Mouse (Mus musculus): ENCODE data around the gene Slc6a19. TPM values are rescaled to one million over a fixed set of nuclear protein-coding genes. Genes with fewer than 3 reads are reported as not detected.
"Not testable (repeated sequence)": the region's sequence is repeated elsewhere in the genome, so short reads cannot be mapped to it uniquely, and the experiment has no call there.

Gene Slc6a19
- total RNA-seq (2014; rRNA removed) (0.05 and 0.14 TPM in 2 replicates), polyA plus RNA-seq (2015; fragmentation: Nextera tagmentation; extraction: Ambion mirVana) (0.34 and 0.51 TPM in 2 replicates)

DNA sequence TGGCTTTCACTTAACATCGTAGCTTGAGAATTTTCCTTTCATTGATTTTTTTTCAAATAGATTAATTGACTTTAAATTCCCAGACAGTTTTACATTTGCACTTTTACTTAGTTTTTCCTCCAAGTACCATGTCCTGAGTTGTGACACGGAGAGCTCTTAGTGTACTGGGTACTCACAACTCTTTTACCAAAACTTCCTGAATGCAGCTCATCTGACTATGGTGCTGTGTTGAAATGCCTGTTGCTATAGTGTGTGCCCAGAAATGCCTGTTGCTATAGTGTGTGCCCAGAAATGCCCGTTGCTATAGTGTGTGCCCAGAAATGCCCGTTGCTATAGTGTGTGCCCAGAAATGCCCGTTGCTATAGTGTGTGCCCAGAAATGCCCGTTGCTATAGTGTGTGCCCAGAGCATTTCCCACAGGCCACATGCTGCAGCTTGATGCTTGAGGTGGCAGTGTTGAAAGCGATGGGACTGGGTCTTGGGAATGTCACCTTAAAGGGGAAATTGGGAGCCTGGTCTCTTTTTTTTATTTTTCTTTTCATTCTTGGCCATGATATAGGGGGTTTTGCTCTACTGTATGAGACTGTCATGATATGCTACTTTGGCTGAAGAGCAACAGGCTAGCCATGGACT, at the start of gene Slc6a19:
Gene Slc6a19, minus strand, starts transcription at position 172 of the 632 bp plus-strand sequence.
- no peak within 1 kb of the TSS for H3K9ac ChIP-seq (replicated peaks; ENCODE audit: low read length)
- TF ChIP-seq CTCF (IDR thresholded peaks at IDR 0.05; ENCODE audit: low read depth), result no peak
- 39% methylated on average over 7 of the region's 7 CpGs for WGBS
- no peak within 1 kb of the TSS for H3K4me2 ChIP-seq (ENCODE audit: low read depth, low read length)
- no peak; the same call in 1 of the 2 replicates for ATAC-seq
- no peaks in the 10 kb centered on the region for H3K36me3 ChIP-seq (ENCODE audit: insufficient read depth, low read length)
- no peaks in the 10 kb centered on the region for H3K27me3 ChIP-seq (ENCODE audit: insufficient read depth, low read length)
- H3K4me1 ChIP-seq (ENCODE audit: insufficient read depth, low read length), result no peaks in the 10 kb centered on the region
- H3K9me3 ChIP-seq (ENCODE audit: low read length), result no peaks in the 10 kb centered on the region
- no peak within 1 kb of the TSS for H3K27ac ChIP-seq
- H3K4me3 ChIP-seq (ENCODE audit: low read length), result no peak within 1 kb of the TSS
- peak; percentile 20 for DNase-seq (ENCODE audit: low spot score)

DNA sequence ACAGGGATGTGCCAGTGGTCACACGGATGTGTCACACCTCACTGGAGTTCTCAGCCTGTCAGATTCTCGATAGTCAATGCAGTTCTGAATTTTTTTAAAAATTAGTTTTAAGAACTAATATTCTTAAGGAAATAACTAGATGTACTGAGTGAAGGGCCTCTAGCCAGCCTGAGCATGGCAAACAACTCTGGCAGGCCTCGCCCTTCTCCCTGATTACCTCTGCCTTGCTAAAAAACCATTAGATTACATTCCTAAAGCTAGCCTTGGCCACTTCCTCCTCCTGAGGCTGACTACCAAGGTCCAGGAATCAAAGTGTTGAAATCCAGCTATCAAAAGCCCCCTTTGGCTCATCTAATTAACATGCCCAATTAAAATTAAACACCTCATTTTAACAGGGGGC, 46.6 kb upstream of the Slc6a19 start:
- Histone ChIP-seq H3K27me3 (ENCODE audit: insufficient read depth, low read length) (no peaks in the 10 kb centered on the region), H3K9me3 (ENCODE audit: low read length) (no peaks in the 10 kb centered on the region), H3K9ac (replicated peaks; ENCODE audit: low read length) (no peak overlapping the region), H3K27ac (no peak overlapping the region), H3K36me3 (ENCODE audit: insufficient read depth, low read length) (no peaks in the 10 kb centered on the region), H3K4me1 (ENCODE audit: insufficient read depth, low read length) (no peaks in the 10 kb centered on the region), H3K4me3 (ENCODE audit: low read length) (no peak overlapping the region), H3K4me2 (ENCODE audit: low read depth, low read length) (no peak overlapping the region)
- 95% methylated on average over 3 of the region's 3 CpGs for WGBS
- no peak for TF ChIP-seq CTCF (IDR thresholded peaks at IDR 0.05; ENCODE audit: low read depth)
- ATAC-seq (no peak), DNase-seq (ENCODE audit: low spot score) (no peak)

DNA sequence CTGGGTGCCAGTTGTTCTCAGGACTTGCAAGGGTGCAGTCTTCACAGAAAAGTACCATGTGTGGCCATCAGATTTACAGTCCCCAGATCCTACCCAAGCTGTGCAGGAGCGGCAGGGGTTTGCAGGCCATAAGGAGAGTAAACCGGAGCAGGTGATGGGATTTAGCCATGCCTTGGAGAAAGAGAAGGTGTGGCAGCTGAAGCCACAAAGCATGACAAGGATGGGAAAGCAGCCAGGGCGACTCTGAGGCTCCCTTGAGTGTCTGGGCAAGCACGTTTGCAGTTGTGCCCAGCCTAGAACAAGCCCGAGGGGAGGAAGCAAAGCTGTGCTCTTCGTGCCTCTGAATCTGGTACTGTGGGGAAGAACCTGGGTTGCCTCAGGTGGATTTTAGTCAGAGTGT, 45.8 kb upstream of the Slc6a19 start:
- Histone ChIP-seq H3K27ac (no peak overlapping the region), H3K36me3 (ENCODE audit: insufficient read depth, low read length) (no peaks in the 10 kb centered on the region), H3K4me3 (ENCODE audit: low read length) (no peak overlapping the region), H3K4me2 (ENCODE audit: low read depth, low read length) (no peak overlapping the region), H3K4me1 (ENCODE audit: insufficient read depth, low read length) (no peaks in the 10 kb centered on the region), H3K9ac (replicated peaks; ENCODE audit: low read length) (no peak overlapping the region), H3K27me3 (ENCODE audit: insufficient read depth, low read length) (no peaks in the 10 kb centered on the region), H3K9me3 (ENCODE audit: low read length) (no peaks in the 10 kb centered on the region)
- no peak for TF ChIP-seq CTCF (IDR thresholded peaks at IDR 0.05; ENCODE audit: low read depth)
- DNase-seq (ENCODE audit: low spot score) (peak; percentile 60), ATAC-seq (peak; percentile 41; the same call in 1 of the 2 replicates)
- 54% methylated on average over 6 of the region's 6 CpGs for WGBS

DNA sequence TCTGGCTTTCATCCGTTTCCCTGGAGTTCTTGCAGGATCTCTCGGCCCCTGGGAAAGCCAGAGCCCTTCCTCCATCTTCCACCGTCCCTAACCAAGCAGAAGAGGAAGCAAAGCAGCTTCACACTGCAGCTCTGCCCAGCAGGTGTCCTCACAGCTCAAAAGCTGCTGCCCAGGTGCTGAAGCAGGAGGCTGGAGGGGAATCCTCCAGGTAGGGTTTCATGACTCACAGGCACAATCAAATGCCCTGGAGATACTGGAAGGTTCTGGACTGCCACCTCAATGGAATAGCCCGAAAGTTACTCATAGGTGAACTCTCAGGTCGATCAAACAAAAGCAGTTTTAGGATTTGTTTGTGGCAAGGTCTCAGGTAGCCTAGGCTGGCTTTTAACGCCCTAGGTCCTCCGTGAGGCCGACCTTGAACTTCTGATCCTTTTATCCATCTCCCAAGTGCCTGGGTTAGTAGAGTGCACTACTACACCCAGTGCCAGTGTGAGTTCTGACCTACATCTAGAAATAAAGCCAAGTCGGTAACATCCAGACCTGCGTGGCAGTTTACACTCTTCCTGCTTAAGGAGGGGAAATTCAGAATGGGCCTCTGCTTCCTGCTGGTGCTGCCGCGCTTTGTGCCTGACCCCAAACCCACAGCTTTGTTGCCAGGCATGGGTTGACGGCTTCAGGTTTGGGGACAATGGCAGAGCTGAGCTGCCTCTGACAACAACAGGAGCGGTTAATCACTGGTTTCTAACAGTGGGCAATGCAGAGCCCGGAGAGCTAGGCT, 44.2 kb upstream of the Slc6a19 start:
- Histone ChIP-seq H3K9me3 (ENCODE audit: low read length) (no peaks in the 10 kb centered on the region), H3K27ac (peak overlapping the region; percentile 34; the same call in 1 of the 2 replicates), H3K36me3 (ENCODE audit: insufficient read depth, low read length) (no peaks in the 10 kb centered on the region), H3K27me3 (ENCODE audit: insufficient read depth, low read length) (no peaks in the 10 kb centered on the region), H3K9ac (replicated peaks; ENCODE audit: low read length) (no peak overlapping the region), H3K4me3 (ENCODE audit: low read length) (no peak overlapping the region), H3K4me2 (ENCODE audit: low read depth, low read length) (no peak overlapping the region), H3K4me1 (ENCODE audit: insufficient read depth, low read length) (no peaks in the 10 kb centered on the region)
- WGBS, result 34% methylated on average over 15 of the region's 15 CpGs
- TF ChIP-seq CTCF (IDR thresholded peaks at IDR 0.05; ENCODE audit: low read depth), result peak; percentile 49
- ATAC-seq (0 out of 2 replicates have a peak, but pooled peaks have one; percentile 8), DNase-seq (ENCODE audit: low spot score) (peak; percentile 57)

DNA sequence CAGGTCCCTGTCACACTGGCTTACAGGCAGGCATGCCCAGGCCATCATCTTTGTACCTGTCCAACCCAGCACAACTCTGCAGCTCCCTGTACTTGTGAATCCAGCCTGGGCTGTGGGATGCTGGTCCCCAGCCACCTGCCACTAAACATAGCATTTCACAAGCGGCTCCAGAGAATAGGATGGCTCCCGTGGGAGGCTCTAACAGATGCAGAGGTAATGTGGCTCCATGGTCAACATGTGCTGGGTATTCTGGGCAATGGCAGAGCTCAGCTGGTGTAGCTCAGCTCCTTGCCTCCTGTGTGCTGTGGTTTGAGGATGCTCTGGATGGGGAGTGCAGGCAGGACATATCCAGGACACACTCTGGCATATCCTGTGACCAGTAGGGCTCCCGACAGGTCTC, 39.0 kb upstream of the Slc6a19 start:
- ATAC-seq (no peak), DNase-seq (ENCODE audit: low spot score) (no peak)
- H3K9me3 ChIP-seq (ENCODE audit: low read length), result no peaks in the 10 kb centered on the region
- no peak overlapping the region for H3K4me3 ChIP-seq (ENCODE audit: low read length)
- H3K36me3 ChIP-seq (ENCODE audit: insufficient read depth, low read length), result no peaks in the 10 kb centered on the region
- H3K27ac ChIP-seq, result no peak overlapping the region
- no peak for TF ChIP-seq CTCF (IDR thresholded peaks at IDR 0.05; ENCODE audit: low read depth)
- no peak overlapping the region for H3K9ac ChIP-seq (replicated peaks; ENCODE audit: low read length)
- no peaks in the 10 kb centered on the region for H3K27me3 ChIP-seq (ENCODE audit: insufficient read depth, low read length)
- no peaks in the 10 kb centered on the region for H3K4me1 ChIP-seq (ENCODE audit: insufficient read depth, low read length)
- no peak overlapping the region for H3K4me2 ChIP-seq (ENCODE audit: low read depth, low read length)
- 77% methylated on average over 3 of the region's 3 CpGs for WGBS

DNA sequence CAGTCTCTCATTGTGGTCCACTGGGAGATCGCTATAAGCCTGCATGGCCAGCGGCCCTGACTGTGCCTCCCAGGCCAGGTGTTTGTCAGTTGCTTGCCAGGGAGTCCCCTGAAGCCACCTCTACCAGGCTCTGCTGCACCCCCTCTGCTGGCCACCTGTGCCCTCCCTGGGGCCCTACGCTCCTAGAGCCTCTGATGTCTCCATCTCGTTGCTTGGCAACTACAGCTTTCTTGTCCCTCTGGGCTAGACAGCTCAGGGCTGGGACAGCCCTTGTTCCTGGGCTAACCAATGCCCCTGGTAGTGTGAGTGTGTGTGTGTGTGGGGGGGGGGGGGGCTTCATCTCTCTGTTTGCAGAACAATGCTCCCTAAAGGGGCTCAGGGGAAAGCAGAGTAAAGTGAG, 38.3 kb upstream of the Slc6a19 start:
- Histone ChIP-seq H3K27ac (no peak overlapping the region), H3K4me3 (ENCODE audit: low read length) (no peak overlapping the region), H3K4me2 (ENCODE audit: low read depth, low read length) (no peak overlapping the region), H3K4me1 (ENCODE audit: insufficient read depth, low read length) (no peaks in the 10 kb centered on the region), H3K36me3 (ENCODE audit: insufficient read depth, low read length) (no peaks in the 10 kb centered on the region), H3K27me3 (ENCODE audit: insufficient read depth, low read length) (no peaks in the 10 kb centered on the region), H3K9me3 (ENCODE audit: low read length) (no peaks in the 10 kb centered on the region), H3K9ac (replicated peaks; ENCODE audit: low read length) (no peak overlapping the region)
- TF ChIP-seq CTCF (IDR thresholded peaks at IDR 0.05; ENCODE audit: low read depth), result no peak
- DNase-seq (ENCODE audit: low spot score) (peak; percentile 23), ATAC-seq (peak; percentile 76)
- WGBS, result 34% methylated on average over 4 of the region's 4 CpGs

DNA sequence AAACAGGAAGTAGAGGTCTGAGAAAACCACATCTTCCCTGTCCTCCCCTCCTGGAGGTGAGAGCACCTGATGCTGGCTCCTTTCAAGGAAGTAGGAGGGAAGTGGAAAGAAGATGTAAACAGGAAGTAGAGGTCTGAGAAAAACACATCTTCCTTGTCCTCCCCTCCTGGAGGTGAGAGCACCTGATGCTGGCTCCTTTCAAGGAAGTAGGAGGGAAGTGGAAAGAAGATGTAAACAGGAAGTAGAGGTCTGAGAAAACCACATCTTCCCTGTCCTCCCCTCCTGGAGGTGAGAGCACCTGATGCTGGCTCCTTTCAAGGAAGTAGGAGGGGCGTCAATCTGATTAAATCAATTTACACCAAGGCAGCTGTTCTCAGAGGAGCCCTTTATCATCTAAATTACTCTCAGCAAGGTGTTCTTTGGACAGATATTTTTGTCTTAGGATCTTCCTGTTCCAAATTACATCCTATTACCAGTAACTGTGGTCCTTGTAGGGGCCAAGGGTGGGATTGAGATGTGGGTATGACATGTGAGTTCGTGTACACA, 35.8 kb upstream of the Slc6a19 start:
- WGBS, result 53% methylated on average over 2 of the region's 2 CpGs
- ATAC-seq; H3K4me2 ChIP-seq (ENCODE audit: low read depth, low read length): not testable (repeated sequence)

More for the DNA sequence above, 35.8 kb upstream of the Slc6a19 start:
- H3K9ac ChIP-seq (replicated peaks; ENCODE audit: low read length); H3K4me3 ChIP-seq (ENCODE audit: low read length); H3K36me3 ChIP-seq (ENCODE audit: insufficient read depth, low read length); H3K4me1 ChIP-seq (ENCODE audit: insufficient read depth, low read length); DNase-seq (ENCODE audit: low spot score); H3K9me3 ChIP-seq (ENCODE audit: low read length); H3K27ac ChIP-seq; H3K27me3 ChIP-seq (ENCODE audit: insufficient read depth, low read length): not testable (repeated sequence)
